Mouse (Mus musculus) myocyte (in vitro differentiated cells): ENCODE measurements around the gene Itgb6.

Source experiments
- E2F4 ChIP-seq: IDR thresholded peaks from one replicate; pipeline ENCODE4 v1.6.1; 2011; ENCODE audit warnings: mild to moderate bottlenecking, control low read depth, moderate library complexity; ENCODE audit not compliant: insufficient read depth
- MYOD1 ChIP-seq, 3 experiments: IDR thresholded peaks; one replicate each; pipeline ENCODE4 v1.6.1; 2011; ENCODE audit warnings: control low read depth in 2 of 3, low read depth in 2 of 3, mild to moderate bottlenecking in 2 of 3, moderate library complexity in 1 of 3; ENCODE audit not compliant: insufficient read length in 2 of 3, control insufficient read depth in 1 of 3
- POLR2A ChIP-seq: IDR thresholded peaks from one replicate; pipeline ENCODE4 v1.6.1; 2011; ENCODE audit warnings: low read depth, mild to moderate bottlenecking, control low read depth, moderate library complexity; ENCODE audit not compliant: insufficient read length

DNA sequence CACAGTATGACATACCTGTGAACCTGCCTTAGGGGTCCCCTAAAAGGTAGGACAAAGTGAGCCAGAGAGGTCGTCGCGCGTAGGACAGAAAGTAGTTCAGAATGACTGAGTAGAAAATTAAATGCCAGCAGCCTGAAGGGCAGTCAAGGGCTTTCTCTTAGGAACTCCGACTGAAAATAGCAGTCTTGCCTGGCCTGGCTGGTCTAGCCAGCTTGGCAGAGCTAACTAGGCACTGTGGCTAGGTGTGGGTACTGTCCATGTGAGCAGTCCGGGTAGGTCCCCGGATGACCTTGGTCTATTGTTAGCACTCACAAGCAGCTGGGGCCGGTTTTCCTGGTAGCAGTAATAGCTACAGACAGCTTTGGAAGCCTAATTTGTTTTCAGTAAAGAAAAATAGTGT is 2.2 kb downstream of the Itgb6 start:
- TF ChIP-seq MYOD1 (IDR thresholded peaks at IDR 0.05; ENCODE audit: control insufficient read depth in 1 of 3, insufficient read length in 2 of 3, low read depth in 2 of 3) (peak in 1 of 3 experiments; percentile 77), E2F4 (no peak), POLR2A (no peak)
